Mouse (Mus musculus) subcutaneous adipose tissue, adult 2 months (tissue): Measurements from ENCODE around the gene Angptl6. TPM values are rescaled to one million over a fixed set of nuclear protein-coding genes. Genes with fewer than 3 reads are reported as not detected.

Experiments used
- polyA plus RNA-seq: library from polyadenylated mRNA; depleted of rRNA; stranded (reverse); fragments of >200 nt; gene quantifications from 2 replicates; pipeline ENCODE4 v1.2.3, GENCODE M21; 2012; ENCODE audit warnings: low replicate concordance; rRNA removed

Angptl6 gene
- 4.5 and 5.8 TPM in 2 replicates for polyA plus RNA-seq

DNA sequence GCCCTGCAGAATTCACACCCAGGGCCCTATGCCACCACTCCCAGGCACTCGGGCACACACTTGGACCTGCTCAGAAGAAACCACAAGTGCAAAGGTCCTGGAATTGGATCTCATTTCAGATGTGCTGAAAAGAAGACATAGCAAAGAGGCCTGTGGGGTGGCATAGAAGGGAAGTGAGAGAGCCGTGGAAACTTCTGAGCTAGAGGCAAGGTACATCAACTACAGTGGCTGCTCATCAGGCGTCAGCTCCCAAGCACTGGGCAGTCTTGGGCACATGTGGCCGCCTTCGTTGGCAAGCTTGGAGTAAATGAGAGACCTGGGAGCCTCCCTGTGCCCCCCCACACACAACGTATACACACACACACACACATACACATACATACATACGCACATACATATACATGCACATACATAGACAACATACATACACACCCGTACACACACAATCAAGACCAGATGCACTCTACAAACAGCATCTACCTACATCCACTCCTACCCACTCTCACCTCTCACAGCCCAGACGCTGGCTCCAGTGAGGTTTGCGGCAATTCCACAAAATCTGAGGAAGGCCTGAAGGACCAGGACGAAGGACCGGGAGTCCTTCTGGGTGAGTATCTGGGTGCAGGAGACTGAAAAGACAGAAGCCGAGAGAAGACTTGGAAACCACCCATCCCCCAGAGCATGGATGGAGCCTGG, at the start of gene Angptl6:
Gene Angptl6, minus strand, starts transcription at position 631 of the 696 bp plus-strand sequence.

DNA sequence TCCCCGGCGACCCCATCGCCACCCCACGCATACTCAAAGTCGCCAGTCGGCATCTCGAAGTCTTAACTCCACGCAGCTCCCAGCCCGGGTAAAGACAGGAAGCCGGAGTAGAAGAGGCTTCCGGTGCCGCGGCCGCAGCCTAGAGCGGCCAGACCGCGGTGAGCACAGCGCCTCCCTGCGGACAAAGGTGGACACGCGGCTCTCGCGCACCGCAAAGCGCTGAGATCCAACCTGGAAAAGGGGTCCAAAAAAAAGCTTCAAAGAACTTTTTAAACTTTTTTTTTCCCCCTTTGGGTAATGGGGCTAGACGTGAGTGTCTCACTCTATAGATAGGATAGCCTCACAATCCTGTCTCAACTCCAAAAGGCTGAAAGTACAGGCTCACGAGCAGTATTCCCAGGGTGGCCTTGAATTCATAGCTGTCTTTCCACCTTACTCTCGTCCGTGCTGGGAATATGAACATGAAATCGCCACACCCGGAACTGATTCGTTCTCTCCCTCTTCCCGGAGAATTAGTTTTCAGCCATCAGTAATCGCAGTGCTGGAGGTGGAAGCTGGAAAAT, 19.1 kb upstream of the Angptl6 start, which contains the start of gene Eif3g:
Gene Eif3g, minus strand, starts transcription at position 113 of the 563 bp plus-strand sequence.

GRCm38 (mm10) chr9:20887704-20888385, 8.3 kb upstream of the Angptl6 start, which contains the start of gene Ppan:
Gene Ppan (plus strand): TSS chr9:20888175.

GRCm38 (mm10) chr9:20868448-20869001, 11.0 kb downstream of the Angptl6 start, which contains the start of gene A230050P20Rik:
Gene A230050P20Rik (plus strand): TSS chr9:20868642.

Other genes starting within 250 kb of the Angptl6 start
- gene Ubl5, start 236.8 kb downstream of the Angptl6 start, polyA plus RNA-seq, result 160 and 168 TPM in 2 replicates
- 27.8 and 28.1 TPM in 2 replicates for gene Fbxl12, start 235.0 kb downstream of the Angptl6 start, polyA plus RNA-seq
- 20.4 and 23.5 TPM in 2 replicates for gene Pin1, start 227.6 kb downstream of the Angptl6 start, polyA plus RNA-seq
- 10.2 and 13.3 TPM in 2 replicates for gene Olfm2, start 133.4 kb downstream of the Angptl6 start, polyA plus RNA-seq
- gene Col5a3, start 64.7 kb downstream of the Angptl6 start, polyA plus RNA-seq, result 60.3 and 277 TPM in 2 replicates
- not detected in 2 replicates for gene Rdh8, start 61.2 kb downstream of the Angptl6 start, polyA plus RNA-seq
- gene A230050P20Rik, start 11.1 kb downstream of the Angptl6 start, polyA plus RNA-seq, result 48.6 and 128 TPM in 2 replicates
- 28.2 and 102 TPM in 2 replicates for gene Ppan, start 8.4 kb upstream of the Angptl6 start, polyA plus RNA-seq
- gene Eif3g, start 18.9 kb upstream of the Angptl6 start, polyA plus RNA-seq, result 84.9 and 143 TPM in 2 replicates
- 12.0 and 35.0 TPM in 2 replicates for gene Dnmt1, start 80.2 kb upstream of the Angptl6 start, polyA plus RNA-seq
- gene S1pr2, start 97.1 kb upstream of the Angptl6 start, polyA plus RNA-seq, result 7.9 and 32.2 TPM in 2 replicates
- gene Mrpl4, start 123.0 kb upstream of the Angptl6 start, polyA plus RNA-seq, result 120 and 141 TPM in 2 replicates
- gene Icam1, start 136.3 kb upstream of the Angptl6 start, polyA plus RNA-seq, result 23.9 and 35.6 TPM in 2 replicates
- 0.16 and 0.45 TPM in 2 replicates for gene Icam4, start 149.6 kb upstream of the Angptl6 start, polyA plus RNA-seq
- gene Icam5, start 152.3 kb upstream of the Angptl6 start, polyA plus RNA-seq, result 0.13 and 1.3 TPM in 2 replicates
- 0.39 TPM in 1 of 2 replicates, not detected in the other for gene Zglp1, start 187.4 kb upstream of the Angptl6 start, polyA plus RNA-seq
- 0.19 and 0.48 TPM in 2 replicates for gene Gm49373, start 193.4 kb upstream of the Angptl6 start, polyA plus RNA-seq
- 67.7 and 90.0 TPM in 2 replicates for gene Fdx1l, start 193.9 kb upstream of the Angptl6 start, polyA plus RNA-seq
- 1.6 and 3.5 TPM in 2 replicates for gene Gm38431, start 212.3 kb upstream of the Angptl6 start, polyA plus RNA-seq
- gene Raver1, start 212.3 kb upstream of the Angptl6 start, polyA plus RNA-seq, result 38.5 and 87.3 TPM in 2 replicates